Mouse (Mus musculus) brain, embryonic 14.5 days (tissue): ENCODE results near the gene Irs1.

ENCODE experiments used
- CTCF ChIP-seq: fragments of 200-500 bp; IDR thresholded peaks from 2 replicates; pipeline ENCODE4 v1.5.1; 2012; ENCODE audit warnings: inconsistent platforms, mild to moderate bottlenecking, moderate library complexity, borderline replicate concordance; ENCODE audit not compliant: insufficient read depth, insufficient read length; ENCODE audit errors: extremely low read depth
- POLR2A ChIP-seq: fragments of 200-500 bp; IDR thresholded peaks from 2 replicates; pipeline ENCODE4 v1.6.1; 2012; ENCODE audit warnings: mild to moderate bottlenecking, inconsistent platforms, borderline replicate concordance; ENCODE audit not compliant: poor library complexity, insufficient read depth, insufficient read length, severe bottlenecking; ENCODE audit errors: extremely low read depth

DNA sequence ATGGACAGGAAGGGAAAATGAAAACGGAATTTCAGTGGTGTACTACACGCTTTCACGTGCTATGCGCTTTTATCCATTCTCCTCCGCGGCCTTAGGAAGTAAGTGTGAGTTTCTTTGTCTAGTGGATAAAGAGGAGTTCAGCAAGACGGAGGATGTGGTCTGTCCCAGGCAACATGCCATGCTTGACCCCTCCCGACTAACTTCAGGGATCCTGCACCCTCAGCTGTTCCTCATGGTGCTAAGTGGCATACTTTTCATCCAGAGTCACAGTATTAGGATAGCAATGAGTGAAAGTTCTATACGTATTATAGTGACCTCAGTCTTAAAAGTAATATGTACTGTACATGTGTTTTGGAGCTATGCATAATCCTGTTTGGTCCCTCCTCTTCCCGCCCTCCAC lies 29.6 kb upstream of the Irs1 start:
- TF ChIP-seq CTCF (no peak), POLR2A (no peak)
